Mouse (Mus musculus) ovary, postnatal 36 days (tissue): Measurements from ENCODE around the gene Cadm3.
"Not testable (repeated sequence)": the region's sequence is repeated elsewhere in the genome, so short reads cannot be mapped to it uniquely, and the experiment has no call there.

ENCODE experiments used
- DNase-seq: peaks from one replicate; pipeline ENCODE4 v3.0.0; 2022; ENCODE audit warnings: low spot score, mixed read lengths

Gene Cadm3

GRCm38 (mm10) chr1:173323839-173324585 lies 43.5 kb downstream of the Cadm3 start:
- no peak for DNase-seq

GRCm38 (mm10) chr1:173322249-173322627 lies 45.3 kb downstream of the Cadm3 start:
- DNase-seq: no peak

- DNase-seq: no peak
Measured at GRCm38 (mm10) chr1:173321593-173322248, 45.8 kb downstream of the Cadm3 start.

GRCm38 (mm10) chr1:173317925-173318477 lies 49.5 kb downstream of the Cadm3 start:
- DNase-seq: no peak

GRCm38 (mm10) chr1:173315725-173316124 lies 51.8 kb downstream of the Cadm3 start:
- DNase-seq: no peak

GRCm38 (mm10) chr1:173313535-173314050 lies 53.9 kb downstream of the Cadm3 start:
- DNase-seq: not testable (repeated sequence)

- not testable (repeated sequence) for DNase-seq
Measured at GRCm38 (mm10) chr1:173302795-173303194, 64.7 kb downstream of the Cadm3 start.
